Mouse (Mus musculus): ENCODE measurements around the gene Mrps33. TPM values are rescaled to one million over a fixed set of nuclear protein-coding genes. Genes with fewer than 3 reads are reported as not detected.

Gene Mrps33
- polyA plus RNA-seq, 1 experiment from 2014 or later: 186 TPM

DNA sequence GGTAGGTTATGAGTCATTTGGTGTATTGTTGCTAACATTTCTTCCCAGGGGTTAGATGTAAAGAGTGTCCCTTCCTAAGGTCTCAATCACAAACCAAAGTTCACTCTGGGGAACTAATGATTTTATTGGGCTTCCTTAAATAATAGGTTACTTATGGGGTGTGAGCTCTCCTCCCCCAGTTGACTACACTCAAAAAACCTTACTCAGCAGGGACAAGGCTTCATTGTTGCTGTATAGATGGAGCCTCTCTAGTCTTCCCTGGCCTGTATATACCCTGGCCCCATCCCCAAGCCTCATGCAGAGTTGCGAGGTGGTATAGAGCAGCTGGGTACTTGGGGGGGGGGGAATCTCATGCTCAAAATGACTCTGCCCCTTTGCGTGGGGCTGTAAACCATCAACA is 53.6 kb downstream of the Mrps33 start:
- Histone ChIP-seq H3K4me1 (no peaks in the 10 kb centered on the region), H3K27me3 (ENCODE audit: poor library complexity, severe bottlenecking) (no peaks in the 10 kb centered on the region), H3K9me3 (no peaks in the 10 kb centered on the region), H3K36me3 (replicated peaks) (no peaks in the 10 kb centered on the region), H3K4me3 (no peak overlapping the region), H3K27ac (no peak overlapping the region)
- WGBS: 93% methylated on average over 2 of the region's 2 CpGs
- no peak for DNase-seq (ENCODE audit: extremely low spot score, low spot score)

Other genes starting within 250 kb of the Mrps33 start
- 19.1 and 22.1 TPM in 2 replicates for gene Adck2, start 237.1 kb downstream of the Mrps33 start, polyA plus RNA-seq (2016; fragmentation: Nextera tagmentation; extraction: Ambion mirVana)
- 0.74 TPM in 1 of 2 replicates, not detected in the other for gene Gm42420, start 225.2 kb downstream of the Mrps33 start, polyA plus RNA-seq (2016; fragmentation: Nextera tagmentation; extraction: Ambion mirVana)
- gene Ndufb2, start 218.4 kb downstream of the Mrps33 start, polyA plus RNA-seq (2016; fragmentation: Nextera tagmentation; extraction: Ambion mirVana): 253 and 270 TPM in 2 replicates
- 18.6 and 18.8 TPM in 2 replicates for gene Braf, start 85.5 kb downstream of the Mrps33 start, polyA plus RNA-seq (2016; fragmentation: Nextera tagmentation; extraction: Ambion mirVana)
- 0.90 and 1.3 TPM in 2 replicates for gene Tmem178b, start 62.3 kb upstream of the Mrps33 start, polyA plus RNA-seq (2016; fragmentation: Nextera tagmentation; extraction: Ambion mirVana)

Measured in forebrain, embryonic 10.5 days (tissue).